30 mouse cellular contexts compared by ENCODE assay signal in genomic region chr5:150932596-150932995, GRCm38 (mm10). TPM values are rescaled to one million over a fixed set of nuclear protein-coding genes. Genes with fewer than 3 reads are reported as not detected.
DNase-seq lines count a peak whose midpoint lies in the region; ATAC-seq lines count a peak whose summit lies in the region.
"Had no signal": no experiment of that assay in that cellular context is flagged by ENCODE, and none has a peak within 500 bp of the region (broad histone marks: within the 10 kb centered on the region; RNA-seq: fewer than 3 reads in every experiment).

No protein-coding gene starts in this region.

- no peak overlapping the region for H3K9ac ChIP-seq in kidney, embryonic 15.5 days
- H3K9ac ChIP-seq: embryonic facial prominence, embryonic 13.5 days; forebrain, postnatal 0 days; heart, embryonic 12.5 days; heart, embryonic 15.5 days; hindbrain, embryonic 14.5 days had no signal

- ATAC-seq in kidney, embryonic 15.5 days (replicated peaks; ENCODE audit: low FRiP score), result no peak
- ATAC-seq in erythroid progenitor cell, adult 5-6 weeks (replicated peaks; ENCODE audit: low FRiP score, poor library complexity, severe bottlenecking), result no peak
- ATAC-seq: forebrain, embryonic 14.5 days; forebrain, postnatal 0 days; hindbrain, postnatal 0 days; inflammation-experienced regulatory T-cells, adult 6 months had no signal

- H3K4me2 ChIP-seq in kidney, embryonic 15.5 days, result no peak overlapping the region
- H3K4me2 ChIP-seq: embryonic facial prominence, embryonic 13.5 days; heart, embryonic 12.5 days; heart, embryonic 15.5 days; hindbrain, embryonic 14.5 days had no signal

- no peak overlapping the region for H3K4me3 ChIP-seq in kidney, embryonic 15.5 days (replicated peaks)
- H3K4me3 ChIP-seq: embryonic facial prominence, embryonic 10.5 days; embryonic facial prominence, embryonic 13.5 days; erythroblast, embryonic 14.5 days; gastrocnemius, adult 2 months; heart, embryonic 12.5 days; heart, embryonic 15.5 days had no signal

- no peaks in the 10 kb centered on the region for H3K4me1 ChIP-seq in kidney, embryonic 15.5 days
- H3K4me1 ChIP-seq: heart, embryonic 12.5 days; heart, embryonic 15.5 days had no signal

- H3K9me3 ChIP-seq in kidney, embryonic 15.5 days (replicated peaks), result no peaks in the 10 kb centered on the region
- H3K9me3 ChIP-seq: embryonic facial prominence, embryonic 10.5 days; embryonic facial prominence, embryonic 13.5 days; heart, embryonic 12.5 days; heart, embryonic 15.5 days had no signal

- H3K27ac ChIP-seq in kidney, embryonic 15.5 days, result no peak overlapping the region
- H3K27ac ChIP-seq: embryonic facial prominence, embryonic 10.5 days; embryonic facial prominence, embryonic 13.5 days; gastrocnemius, adult 2 months; heart, embryonic 15.5 days; hindbrain, embryonic 14.5 days; hindbrain, postnatal 0 days had no signal

- DNase-seq in kidney, adult 11 months, result peak; percentile 46
- no peak for DNase-seq in kidney, postnatal 10 days
- peak; percentile 35 for DNase-seq in kidney, postnatal 14 days
- peak; percentile 12 for DNase-seq in adipocyte (ENCODE audit: low spot score)
- DNase-seq: adrenal gland, adult 8-10 months; adrenal gland, postnatal 25 days; B cell, adult 2 months; cerebellum, adult 11-12 months; cerebellum, adult 8-10 months; cerebellum, postnatal 10 days; cerebellum, postnatal 36 days; embryo, embryonic 11 days; forebrain, postnatal 0 days; gastrocnemius, adult 2 months; gastrocnemius, postnatal 14 days; heart, adult 18-20 months; heart, postnatal 10 days; heart, postnatal 4 days had no signal

- WGBS in kidney, embryonic 15.5 days, result 75% methylated on average over 2 of the region's 2 CpGs

- H3K36me3 ChIP-seq in kidney, embryonic 15.5 days, result no peaks in the 10 kb centered on the region
- H3K36me3 ChIP-seq: embryonic facial prominence, embryonic 10.5 days; embryonic facial prominence, embryonic 13.5 days; heart, embryonic 12.5 days; heart, embryonic 15.5 days had no signal

- no peaks in the 10 kb centered on the region for H3K27me3 ChIP-seq in kidney, embryonic 15.5 days
- H3K27me3 ChIP-seq: embryonic facial prominence, embryonic 13.5 days; heart, embryonic 12.5 days; heart, embryonic 15.5 days had no signal

RNA-seq across cellular contexts. Expression of gene Kl, which starts 19.8 kb away (rescaled TPM):
- polyA plus RNA-seq in kidney, embryonic 15.5 days (2015; fragmentation: Nextera tagmentation; extraction: Ambion mirVana), result 12.3 and 13.1 TPM in 2 replicates
- total RNA-seq in erythroid progenitor cell, adult 5-6 weeks (2015; ENCODE audit: low replicate concordance), result not detected in 2 replicates
- total RNA-seq in erythroid progenitor cell, adult 5-6 weeks (2017; ENCODE audit: low replicate concordance), result not detected in 2 replicates
- total RNA-seq: MEL had no signal
- polyA plus RNA-seq: erythroblast, embryonic 14.5 days; inflammation-experienced regulatory T-cells, adult 6 months had no signal
